Comparison of ENCODE assay signal across 1 mouse cellular context in genomic region chrX:136645857-136646256, GRCm38 (mm10). TPM values are rescaled to one million over a fixed set of nuclear protein-coding genes. Genes with fewer than 3 reads are reported as not detected.
"Had no signal": no experiment of that assay in that cellular context is flagged by ENCODE, and none has a peak within 500 bp of the region (broad histone marks: within the 10 kb centered on the region; RNA-seq: fewer than 3 reads in every experiment).

No protein-coding gene starts in this region.

RNA-seq across cellular contexts. Expression of gene Tceal3, which starts 55.2 kb away (rescaled TPM):
- total RNA-seq: monocyte, adult 5-6 weeks had no signal
